Mouse (Mus musculus) ES-Bruce4 (cell line): ENCODE data around the gene Ryr2.

Experiments used
- CTCF ChIP-seq: IDR thresholded peaks from one replicate; pipeline ENCODE4 v1.8.1; 2011; ENCODE audit warnings: low read depth, low read length
- POLR2A ChIP-seq: IDR thresholded peaks from one replicate; pipeline ENCODE4 v1.8.1; 2011; ENCODE audit warnings: low read length; ENCODE audit not compliant: insufficient read depth

DNA sequence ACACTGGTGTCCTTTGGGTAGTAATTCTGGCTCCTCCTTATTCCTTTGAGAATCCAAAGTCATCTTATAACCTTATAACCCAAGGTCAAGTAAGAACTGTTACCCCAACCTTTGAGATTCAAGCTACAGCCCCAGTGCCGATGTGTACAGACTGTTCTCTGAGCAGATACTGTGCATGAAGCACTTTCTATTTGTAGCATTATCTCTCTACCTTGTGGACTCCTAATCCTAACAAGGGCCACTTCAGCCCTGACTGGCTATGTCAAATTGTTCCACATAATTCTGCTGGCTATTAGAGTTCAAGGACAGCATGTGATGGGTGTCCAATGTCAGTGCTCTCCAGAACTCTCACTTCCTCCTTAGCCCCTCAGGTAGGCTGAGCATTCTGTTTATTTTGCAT, 22.4 kb upstream of the Ryr2 start:
- TF ChIP-seq POLR2A (no peak), CTCF (no peak)
